Mouse (Mus musculus): ENCODE data around the gene AW209491. TPM values are rescaled to one million over a fixed set of nuclear protein-coding genes. Genes with fewer than 3 reads are reported as not detected.

The AW209491 gene
- polyA plus RNA-seq, 1 experiment from 2014 or later: 25.8 TPM

- ATAC-seq (ENCODE audit: borderline replicate concordance, extremely low read depth, low FRiP score, low TSS enrichment): no peak
- Histone ChIP-seq H3K9me3 (no peaks in the 10 kb centered on the region), H3K36me3 (no peaks in the 10 kb centered on the region), H3K27ac (no peak overlapping the region), H3K4me3 (no peak overlapping the region), H3K9ac (no peak overlapping the region), H3K27me3 (no peaks in the 10 kb centered on the region), H3K4me2 (no peak overlapping the region), H3K4me1 (no peaks in the 10 kb centered on the region)
- 21% methylated on average over 2 of the region's 2 CpGs for WGBS
These were observed 40.4 kb downstream of the AW209491 start for GRCm38 (mm10) chr13:14670342-14670741.

Other genes starting within 250 kb of the AW209491 start
- gene Hecw1, start 106.9 kb upstream of the AW209491 start, polyA plus RNA-seq (2015; fragmentation: Nextera tagmentation; extraction: Ambion mirVana): 0.30 and 0.39 TPM in 2 replicates
- 108 and 109 TPM in 2 replicates for gene Mrpl32, start 17.0 kb upstream of the AW209491 start, polyA plus RNA-seq (2015; fragmentation: Nextera tagmentation; extraction: Ambion mirVana)
- gene Psma2, start 16.9 kb upstream of the AW209491 start, polyA plus RNA-seq (2015; fragmentation: Nextera tagmentation; extraction: Ambion mirVana): 204 and 207 TPM in 2 replicates